Mouse (Mus musculus): ENCODE measurements around the gene Mtif3. TPM values are rescaled to one million over a fixed set of nuclear protein-coding genes. Genes with fewer than 3 reads are reported as not detected.

Gene Mtif3
- polyA plus RNA-seq, 2 experiments, result 6.1 to 13.7 TPM

- Histone ChIP-seq H3K27ac (no peak overlapping the region), H3K9ac (replicated peaks) (no peak overlapping the region), H3K36me3 (replicated peaks; ENCODE audit: control insufficient read depth, insufficient read depth, low read depth) (no peaks in the 10 kb centered on the region), H3K27me3 (ENCODE audit: control insufficient read depth, insufficient read depth, low read length) (no peaks in the 10 kb centered on the region), H3K4me3 (ENCODE audit: insufficient read depth in 1 of 2, low read depth in 2 of 2, low read length in 2 of 2) (no peak overlapping the region), H3K4me1 (replicated peaks; ENCODE audit: control insufficient read depth in 2 of 2, insufficient read depth in 2 of 2, low read length in 1 of 2) (no peaks in the 10 kb centered on the region), H3K4me2 (ENCODE audit: low read depth) (no peak overlapping the region), H3K9me3 (ENCODE audit: control insufficient read depth, low read length) (no peaks in the 10 kb centered on the region)
- ATAC-seq (ENCODE audit: insufficient read depth), result no peak
- no peak for DNase-seq (ENCODE audit: low read depth in 3 of 3, low spot score in 3 of 3)
- TF ChIP-seq EP300 (IDR thresholded peaks at IDR 0.05; ENCODE audit: low read depth), result no peak
- TF ChIP-seq CTCF (IDR thresholded peaks at IDR 0.05; ENCODE audit: low read depth), result peak; percentile 28; the same call in 1 of the 2 replicates
- WGBS (ENCODE audit: insufficient replicate concordance), result 69% methylated on average over 7 of the region's 7 CpGs
Measured at GRCm38 (mm10) chr5:146996812-146997211, 33.2 kb upstream of the Mtif3 start.

- H3K27ac ChIP-seq, result no peak overlapping the region
- no peak for ATAC-seq (ENCODE audit: insufficient read depth)
- no peaks in the 10 kb centered on the region for H3K4me1 ChIP-seq (replicated peaks; ENCODE audit: control insufficient read depth in 2 of 2, insufficient read depth in 2 of 2, low read length in 1 of 2)
- TF ChIP-seq EP300 (IDR thresholded peaks at IDR 0.05; ENCODE audit: low read depth), result no peak
- no peak for TF ChIP-seq CTCF (IDR thresholded peaks at IDR 0.05; ENCODE audit: low read depth)
- H3K27me3 ChIP-seq (ENCODE audit: control insufficient read depth, insufficient read depth, low read length), result no peaks in the 10 kb centered on the region
- no peak for DNase-seq (ENCODE audit: low read depth in 3 of 3, low spot score in 3 of 3)
- H3K9me3 ChIP-seq (ENCODE audit: control insufficient read depth, low read length), result no peaks in the 10 kb centered on the region
- no peaks in the 10 kb centered on the region for H3K36me3 ChIP-seq (replicated peaks; ENCODE audit: control insufficient read depth, insufficient read depth, low read depth)
- no peak overlapping the region for H3K4me2 ChIP-seq (ENCODE audit: low read depth)
- no peak overlapping the region for H3K4me3 ChIP-seq (ENCODE audit: insufficient read depth in 1 of 2, low read depth in 2 of 2, low read length in 2 of 2)
- H3K9ac ChIP-seq (replicated peaks), result no peak overlapping the region
- WGBS (ENCODE audit: insufficient replicate concordance), result 42% methylated on average over 6 of the region's 6 CpGs
Measured at GRCm38 (mm10) chr5:146994973-146995372, 31.4 kb upstream of the Mtif3 start.

- H3K4me1 ChIP-seq (replicated peaks; ENCODE audit: control insufficient read depth in 2 of 2, insufficient read depth in 2 of 2, low read length in 1 of 2), result no peaks in the 10 kb centered on the region
- no peak overlapping the region for H3K27ac ChIP-seq
- no peaks in the 10 kb centered on the region for H3K27me3 ChIP-seq (ENCODE audit: control insufficient read depth, insufficient read depth, low read length)
- no peak overlapping the region for H3K4me2 ChIP-seq (ENCODE audit: low read depth)
- DNase-seq (ENCODE audit: low read depth in 3 of 3, low spot score in 3 of 3) (no peak), ATAC-seq (ENCODE audit: insufficient read depth) (no peak)
- TF ChIP-seq CTCF (IDR thresholded peaks at IDR 0.05; ENCODE audit: low read depth) (no peak), EP300 (IDR thresholded peaks at IDR 0.05; ENCODE audit: low read depth) (no peak)
- no peaks in the 10 kb centered on the region for H3K36me3 ChIP-seq (replicated peaks; ENCODE audit: control insufficient read depth, insufficient read depth, low read depth)
- H3K4me3 ChIP-seq (ENCODE audit: insufficient read depth in 1 of 2, low read depth in 2 of 2, low read length in 2 of 2), result no peak overlapping the region
- 60% methylated on average over 8 of the region's 8 CpGs for WGBS (ENCODE audit: insufficient replicate concordance)
- no peak overlapping the region for H3K9ac ChIP-seq (replicated peaks)
- H3K9me3 ChIP-seq (ENCODE audit: control insufficient read depth, low read length), result no peaks in the 10 kb centered on the region
Measured at GRCm38 (mm10) chr5:146993509-146993908, 29.9 kb upstream of the Mtif3 start.

GRCm38 (mm10) chr5:146989051-146989450, 25.5 kb upstream of the Mtif3 start:
- Histone ChIP-seq H3K36me3 (replicated peaks; ENCODE audit: control insufficient read depth, insufficient read depth, low read depth) (no peaks in the 10 kb centered on the region), H3K4me3 (ENCODE audit: insufficient read depth in 1 of 2, low read depth in 2 of 2, low read length in 2 of 2) (no peak overlapping the region), H3K4me2 (ENCODE audit: low read depth) (no peak overlapping the region), H3K9me3 (ENCODE audit: control insufficient read depth, low read length) (no peaks in the 10 kb centered on the region), H3K9ac (replicated peaks) (no peak overlapping the region), H3K4me1 (replicated peaks; ENCODE audit: control insufficient read depth in 2 of 2, insufficient read depth in 2 of 2, low read length in 1 of 2) (no peaks in the 10 kb centered on the region), H3K27me3 (ENCODE audit: control insufficient read depth, insufficient read depth, low read length) (no peaks in the 10 kb centered on the region; the same call in none of the 2 replicates), H3K27ac (no peak overlapping the region)
- WGBS (ENCODE audit: insufficient replicate concordance), result 49% methylated on average over 5 of the region's 5 CpGs
- DNase-seq (ENCODE audit: low read depth in 3 of 3, low spot score in 3 of 3) (no peak), ATAC-seq (ENCODE audit: insufficient read depth) (no peak)
- TF ChIP-seq EP300 (IDR thresholded peaks at IDR 0.05; ENCODE audit: low read depth), result no peak

- ATAC-seq (ENCODE audit: insufficient read depth), result no peak
- WGBS (ENCODE audit: insufficient replicate concordance), result 69% methylated on average over 10 of the region's 10 CpGs
- no peak for DNase-seq (ENCODE audit: low read depth in 3 of 3, low spot score in 3 of 3)
- no peak overlapping the region for H3K9ac ChIP-seq (replicated peaks)
- no peaks in the 10 kb centered on the region for H3K4me1 ChIP-seq (replicated peaks; ENCODE audit: control insufficient read depth in 2 of 2, insufficient read depth in 2 of 2, low read length in 1 of 2)
- H3K4me3 ChIP-seq (ENCODE audit: insufficient read depth in 1 of 2, low read depth in 2 of 2, low read length in 2 of 2), result no peak overlapping the region
- H3K27ac ChIP-seq, result no peak overlapping the region
- no peak overlapping the region for H3K4me2 ChIP-seq (ENCODE audit: low read depth)
- no peaks in the 10 kb centered on the region for H3K36me3 ChIP-seq (replicated peaks; ENCODE audit: control insufficient read depth, insufficient read depth, low read depth)
- TF ChIP-seq CTCF (IDR thresholded peaks at IDR 0.05; ENCODE audit: low read depth), result no peak
- TF ChIP-seq EP300 (IDR thresholded peaks at IDR 0.05; ENCODE audit: low read depth), result no peak
- no peaks in the 10 kb centered on the region; the same call in none of the 2 replicates for H3K27me3 ChIP-seq (ENCODE audit: control insufficient read depth, insufficient read depth, low read length)
- H3K9me3 ChIP-seq (ENCODE audit: control insufficient read depth, low read length), result no peaks in the 10 kb centered on the region
Measured at GRCm38 (mm10) chr5:146987588-146987987, 24.0 kb upstream of the Mtif3 start.
